Mouse (Mus musculus): ENCODE data around the gene Prss56.

- TF ChIP-seq GATA1 (IDR thresholded peaks at IDR 0.05; ENCODE audit: borderline replicate concordance, low read length) (no peak), FLI1 (IDR thresholded peaks at IDR 0.05; ENCODE audit: low read length) (no peak)
These were observed 21.4 kb downstream of the Prss56 start, which contains the start of gene Chrng for GRCm38 (mm10) chr1:87204465-87204864.

All from megakaryocyte, embryonic 14.5 days (primary cell).